Mouse (Mus musculus): Measurements from ENCODE around the gene Cfap54.

Cfap54 gene

DNA sequence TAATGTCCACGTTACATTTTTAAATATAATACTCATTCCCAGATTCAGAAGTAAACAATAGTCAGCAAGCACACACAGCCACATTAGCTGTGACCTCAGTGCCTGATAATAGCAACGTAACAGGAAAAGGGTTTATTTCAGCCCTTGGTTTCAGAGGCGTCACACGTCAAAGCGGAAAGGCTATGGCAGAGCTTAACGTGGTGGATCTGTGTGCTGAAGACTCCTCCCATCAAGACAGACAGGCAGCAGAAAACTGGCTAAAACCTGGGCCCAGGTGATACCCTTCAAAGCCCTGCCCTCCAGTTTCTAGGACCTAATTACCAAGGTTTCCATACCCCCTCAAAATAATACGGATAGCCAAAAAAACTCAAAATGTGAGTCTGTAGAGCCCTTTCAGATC, 16.0 kb upstream of the Cfap54 start:
- no peak for DNase-seq (ENCODE audit: low spot score in 2 of 2)

DNA sequence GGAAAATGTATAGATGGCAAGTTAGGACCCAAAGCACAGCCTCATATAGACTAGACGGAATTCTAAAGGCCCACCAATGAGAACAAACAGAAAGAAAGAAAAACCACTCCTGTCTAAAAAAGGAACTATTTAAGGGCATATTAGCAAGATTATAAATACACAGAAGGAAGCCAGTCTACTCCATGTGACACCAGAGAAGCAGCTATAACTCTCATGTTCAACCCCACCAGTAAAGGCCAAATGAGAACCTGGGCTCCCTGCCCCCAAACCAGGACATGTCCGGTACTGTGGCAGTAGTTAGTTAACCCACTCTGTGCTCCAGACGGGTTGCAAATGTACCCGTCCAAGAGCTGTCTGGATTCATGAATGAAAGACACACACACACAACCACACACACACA, 14.4 kb upstream of the Cfap54 start:
- DNase-seq (ENCODE audit: low spot score in 2 of 2) = no peak

DNA sequence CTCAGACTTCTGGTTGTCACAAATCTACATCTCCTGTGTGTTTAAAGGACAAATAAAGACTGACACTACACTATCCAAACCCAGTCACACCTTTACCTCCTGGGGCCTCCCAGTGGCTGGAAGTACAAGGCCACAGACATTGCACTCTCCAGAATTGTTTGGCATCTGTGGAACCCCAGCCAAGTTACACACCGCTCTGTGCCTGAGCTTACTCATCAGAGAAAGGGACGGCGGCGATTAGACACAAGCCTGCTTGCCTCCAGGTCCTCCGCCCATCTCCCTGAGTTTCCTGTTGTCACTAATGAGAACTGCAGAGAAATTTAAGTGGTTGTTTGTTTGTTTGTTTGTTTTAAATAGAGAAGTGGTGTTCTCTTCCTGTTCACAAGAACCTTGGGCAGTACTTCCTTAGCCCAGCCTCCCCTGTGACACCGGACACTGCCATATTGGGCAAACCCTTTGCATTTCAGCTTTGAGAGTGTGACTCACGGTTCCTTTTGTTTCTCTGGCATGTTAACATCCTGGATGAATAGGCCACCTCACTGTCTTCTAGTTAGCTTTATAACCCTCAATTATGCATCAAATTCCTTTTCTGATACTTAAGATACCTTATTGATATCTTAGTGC, 13.7 kb upstream of the Cfap54 start:
- DNase-seq (ENCODE audit: low spot score in 2 of 2) = no peak

DNA sequence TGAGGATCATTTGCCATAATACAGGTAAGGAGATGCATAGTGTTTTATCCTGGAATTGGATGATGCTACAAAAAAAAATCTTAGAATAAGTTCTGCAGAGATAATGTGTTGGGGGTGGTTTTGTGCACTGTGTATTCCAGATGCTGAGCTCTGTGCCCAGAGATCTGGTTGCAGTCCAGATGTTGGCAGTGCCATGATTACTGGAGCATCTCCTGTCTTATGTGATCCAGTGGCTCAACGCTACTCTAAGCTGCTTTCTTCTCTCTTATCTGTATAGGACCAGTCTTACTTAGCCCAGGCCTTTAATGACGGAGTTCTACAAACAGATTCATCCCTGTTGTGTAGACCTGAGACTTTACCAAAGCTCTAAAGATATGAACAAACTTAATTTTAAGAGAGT, 10.5 kb upstream of the Cfap54 start:
- DNase-seq (ENCODE audit: low spot score in 2 of 2) = no peak

DNA sequence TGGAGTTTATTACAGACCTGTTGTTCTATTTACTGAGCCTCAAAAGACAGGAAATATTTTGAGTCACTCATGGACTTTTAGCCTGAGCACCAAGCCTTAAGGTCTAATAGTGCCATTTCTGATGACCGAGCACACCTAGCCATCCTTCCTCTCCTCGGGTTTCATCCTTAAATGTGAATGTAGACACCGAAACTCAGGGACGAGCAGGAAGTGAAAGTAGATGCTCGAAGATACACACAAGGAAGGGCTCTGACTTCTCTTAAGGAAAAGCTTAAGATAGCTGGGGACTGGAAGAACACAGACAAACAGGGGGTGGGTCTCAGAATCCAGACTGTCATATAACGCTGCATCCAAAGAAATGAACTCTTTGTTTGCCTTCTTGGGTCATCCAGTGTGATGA, 8.8 kb upstream of the Cfap54 start:
- DNase-seq (ENCODE audit: low spot score in 2 of 2) = no peak

DNA sequence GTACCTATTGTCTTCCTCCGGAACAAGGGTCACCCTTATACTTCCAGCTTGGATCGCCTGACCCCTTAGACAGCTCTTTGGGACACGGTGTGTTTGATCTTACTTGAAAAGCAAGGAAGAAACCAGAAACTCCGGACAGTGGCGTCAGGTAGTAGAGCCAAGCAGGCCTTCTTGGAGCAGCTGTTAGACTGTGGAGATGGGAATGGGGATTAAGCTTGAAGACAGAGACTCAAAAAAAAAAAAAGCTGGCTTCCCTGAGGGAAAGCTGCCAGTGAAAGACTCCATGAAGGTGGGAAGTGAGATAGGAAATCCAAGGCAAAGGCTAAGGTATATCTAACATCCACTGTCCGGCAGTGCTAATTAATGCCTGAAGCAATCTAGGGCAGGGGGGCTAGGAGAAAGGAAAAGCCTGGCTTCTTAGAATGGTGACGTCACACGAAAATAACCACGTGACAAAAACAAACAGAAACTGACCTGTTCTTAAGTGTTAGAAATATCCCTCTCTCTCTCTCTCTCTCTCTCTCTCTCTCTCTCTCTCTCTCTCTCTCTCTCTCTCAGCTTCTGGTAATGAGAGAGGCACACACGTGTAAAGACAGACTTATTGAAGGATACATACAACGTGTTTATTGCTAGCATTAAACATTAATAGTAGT, 7.1 kb upstream of the Cfap54 start:
- DNase-seq (ENCODE audit: low spot score in 2 of 2) = no peak

DNA sequence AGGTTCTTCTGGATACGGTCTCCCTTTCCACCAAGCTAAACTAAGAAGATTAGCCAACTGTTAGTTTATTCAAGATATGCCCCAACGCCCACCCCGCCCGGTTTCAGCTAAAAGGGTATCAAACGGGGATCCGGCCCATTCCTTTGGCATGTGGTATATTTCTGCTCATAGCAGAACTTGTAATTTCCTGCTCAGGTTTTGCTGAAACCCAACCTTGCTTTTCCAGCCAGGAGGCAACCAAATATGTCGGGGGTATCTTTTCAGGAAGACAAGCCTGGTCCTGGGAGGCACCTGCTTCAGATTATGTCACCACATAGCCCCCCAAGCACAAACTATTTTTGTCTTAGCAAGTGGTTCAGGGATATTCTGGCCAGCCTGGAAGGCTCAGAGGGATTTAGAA, 6.1 kb upstream of the Cfap54 start:
- no peak for DNase-seq (ENCODE audit: low spot score in 2 of 2)

DNA sequence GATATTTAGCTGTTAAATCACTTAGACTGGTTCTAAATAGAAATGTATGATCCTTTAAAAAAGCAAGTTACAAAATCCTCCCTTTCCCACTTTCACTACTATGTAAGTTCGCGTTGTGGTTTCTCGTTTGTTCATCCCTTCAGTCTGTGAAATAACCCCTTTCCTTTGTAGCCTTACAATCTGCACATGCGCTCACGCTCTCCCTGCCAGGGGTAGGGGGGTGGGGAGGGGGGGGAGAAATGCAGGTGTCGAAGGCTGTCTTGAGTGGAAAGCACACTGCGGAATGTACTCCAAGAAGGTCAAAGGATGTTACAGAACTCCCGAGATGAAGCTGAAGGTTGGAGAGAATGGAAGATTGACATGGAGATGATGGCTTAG, 2.5 kb upstream of the Cfap54 start:
- no peak for DNase-seq (ENCODE audit: low spot score in 2 of 2)

DNA sequence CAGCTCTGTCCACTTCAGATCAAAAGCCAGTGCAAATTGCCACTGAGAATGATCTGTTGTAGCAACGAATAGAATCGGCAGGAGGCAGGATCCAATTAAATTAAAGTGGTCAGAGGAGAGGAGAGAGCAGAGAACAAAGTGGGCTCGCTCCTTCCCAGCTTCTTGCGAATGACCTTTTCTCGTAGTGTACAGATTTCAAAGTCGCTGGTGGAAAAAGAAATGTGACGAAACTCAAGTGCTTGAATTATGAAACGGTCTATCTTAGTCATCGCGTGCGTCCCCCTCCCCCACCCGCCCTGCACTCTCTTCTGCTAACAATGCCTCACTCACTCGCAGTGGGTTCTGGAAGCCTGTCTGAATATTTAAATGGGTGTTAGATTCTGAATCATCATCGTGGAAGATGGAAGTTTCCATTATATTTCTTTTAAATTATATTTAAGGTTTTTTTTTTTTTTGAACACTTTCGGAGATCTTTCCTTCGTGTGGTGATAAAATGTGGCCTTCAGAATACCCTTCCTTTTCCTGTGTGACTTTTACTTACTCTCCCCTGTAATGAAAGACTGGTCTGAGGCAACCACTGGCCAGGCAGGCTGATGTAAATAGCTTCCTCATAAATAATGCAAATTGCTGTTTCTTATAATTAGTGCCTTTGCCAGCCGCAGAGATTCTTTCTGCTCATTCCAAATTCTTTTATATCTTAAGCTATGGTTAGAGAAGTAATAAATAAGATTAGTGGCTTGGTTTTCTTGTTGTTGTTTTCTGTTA, 2.0 kb upstream of the Cfap54 start:
- DNase-seq (ENCODE audit: low spot score in 2 of 2) = peak; percentile 24 to 50

DNA sequence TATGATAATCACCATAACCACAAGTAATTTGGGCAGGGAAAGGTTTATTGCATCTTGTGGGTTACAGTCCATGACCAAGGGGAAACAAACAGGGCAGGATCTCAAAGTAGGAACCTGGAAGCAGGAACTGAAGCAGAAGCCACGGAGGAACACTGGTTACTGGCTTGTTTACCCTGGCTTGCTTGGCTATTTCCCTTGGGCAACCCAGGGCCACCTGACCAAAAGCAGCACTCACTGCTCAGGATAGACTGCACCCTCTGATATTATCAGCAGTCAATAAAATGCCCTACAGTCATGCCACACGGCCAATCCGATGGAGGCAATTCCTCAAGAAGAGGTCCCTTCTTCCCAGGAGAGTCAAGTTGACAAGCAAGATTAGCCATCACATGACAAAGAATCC, 1.9 kb downstream of the Cfap54 start:
- no peak for DNase-seq (ENCODE audit: low spot score in 2 of 2)

DNA sequence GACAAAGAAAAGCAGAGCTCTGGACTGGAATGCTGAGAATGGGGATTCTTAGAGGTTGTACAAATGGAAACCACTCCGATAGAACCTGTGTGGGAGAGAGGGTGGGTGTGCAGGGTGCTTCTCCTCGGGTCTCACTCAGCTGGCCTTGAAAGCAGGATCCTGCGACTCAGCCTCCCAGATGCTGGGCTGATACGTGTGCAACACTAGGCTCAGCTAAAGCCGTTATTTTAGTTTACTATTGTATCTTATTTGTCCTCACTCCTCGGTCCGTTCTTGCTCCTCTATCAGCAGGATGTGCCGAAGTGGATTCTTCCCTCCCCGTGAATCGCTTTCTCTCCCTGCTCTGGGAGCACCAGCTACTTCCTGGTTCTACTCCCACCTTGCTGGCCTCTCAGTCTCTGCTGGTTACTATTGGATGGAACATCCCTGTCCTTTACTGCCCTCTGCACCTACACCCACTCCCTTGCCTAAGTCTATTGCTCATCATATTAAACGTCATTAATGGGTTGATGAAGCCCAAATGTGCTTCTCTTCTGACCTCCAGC, 3.4 kb downstream of the Cfap54 start:
- no peak for DNase-seq (ENCODE audit: low spot score in 2 of 2)

DNA sequence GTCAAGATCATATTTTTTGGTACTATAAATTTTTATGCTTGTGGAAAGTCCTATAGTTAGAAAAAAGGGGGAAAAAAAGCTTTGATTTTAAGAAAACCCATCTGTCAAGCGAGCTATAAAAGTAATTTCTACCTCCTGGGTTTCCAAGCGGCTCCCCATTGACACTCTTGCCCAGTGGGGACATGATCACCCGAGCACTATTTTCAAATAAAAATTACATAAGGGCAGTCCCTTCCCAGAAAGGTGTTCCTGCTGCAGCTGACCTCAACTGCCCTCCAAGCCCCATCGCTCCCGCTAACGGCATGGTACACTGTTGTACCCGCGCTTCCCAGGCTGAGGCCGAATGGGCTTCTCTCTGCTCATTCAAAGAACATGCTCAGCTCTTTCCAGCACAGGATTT, 5.0 kb downstream of the Cfap54 start:
- DNase-seq (ENCODE audit: low spot score in 2 of 2) = no peak

DNA sequence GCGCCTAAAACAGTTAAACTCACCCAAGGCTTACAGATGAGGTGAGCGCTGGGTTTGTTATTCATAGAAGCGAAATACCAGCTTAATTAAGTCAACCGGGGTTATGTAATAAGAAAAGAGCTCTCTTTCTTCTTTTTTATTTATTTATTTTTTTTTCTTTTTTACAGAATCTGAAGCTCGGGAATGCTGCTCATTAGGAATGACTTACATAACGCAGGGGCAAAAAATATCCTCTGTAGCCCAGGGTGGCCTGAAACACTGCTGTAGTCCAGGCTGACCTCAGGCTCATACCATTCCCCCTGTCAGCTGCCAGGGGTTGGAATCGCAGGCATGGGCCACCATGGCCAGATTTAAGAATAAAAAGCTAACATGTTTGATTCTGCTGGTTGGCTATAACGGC, 5.6 kb downstream of the Cfap54 start:
- no peak for DNase-seq (ENCODE audit: low spot score in 2 of 2)

DNA sequence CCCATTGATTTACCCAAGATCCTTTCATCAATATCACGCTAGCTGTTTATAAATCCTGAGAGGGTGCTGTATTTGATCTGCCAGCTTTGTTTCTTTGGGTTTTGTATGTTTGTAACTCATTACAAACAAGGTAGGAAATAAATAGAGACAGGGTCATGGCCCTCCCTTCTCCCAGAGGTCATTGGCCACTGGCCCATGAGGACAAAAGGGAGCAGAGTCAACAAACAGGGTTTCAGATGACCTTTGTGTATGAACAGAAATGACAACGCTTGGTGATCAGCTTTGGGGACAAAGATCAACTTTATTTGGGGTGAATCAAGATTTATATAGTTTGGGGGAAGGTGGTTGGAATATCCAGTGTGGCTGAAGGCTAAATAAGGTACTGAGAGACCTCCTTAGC, 8.6 kb downstream of the Cfap54 start:
- DNase-seq (ENCODE audit: low spot score in 2 of 2) = no peak

DNA sequence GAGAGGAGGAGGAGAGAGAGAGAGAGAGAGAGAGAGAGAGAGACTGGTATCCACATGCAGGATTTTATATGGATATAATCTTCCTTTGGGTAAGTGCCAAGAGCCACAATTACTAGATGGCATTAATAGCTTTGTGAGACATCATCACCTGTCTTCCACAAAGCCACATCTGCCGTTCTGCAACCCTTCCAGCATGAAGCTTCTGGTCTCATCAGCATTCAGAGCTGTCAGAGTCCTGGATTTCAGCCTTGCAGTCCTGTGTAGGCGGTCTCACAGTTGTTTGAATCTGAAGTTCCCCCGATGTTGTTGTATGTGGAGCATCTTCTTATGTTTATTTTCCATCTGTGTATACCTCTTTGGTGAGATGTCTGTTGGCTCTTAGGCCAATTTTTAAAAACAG, 9.7 kb downstream of the Cfap54 start:
- peak; percentile 62 to 68 for DNase-seq (ENCODE audit: low spot score in 2 of 2)

DNA sequence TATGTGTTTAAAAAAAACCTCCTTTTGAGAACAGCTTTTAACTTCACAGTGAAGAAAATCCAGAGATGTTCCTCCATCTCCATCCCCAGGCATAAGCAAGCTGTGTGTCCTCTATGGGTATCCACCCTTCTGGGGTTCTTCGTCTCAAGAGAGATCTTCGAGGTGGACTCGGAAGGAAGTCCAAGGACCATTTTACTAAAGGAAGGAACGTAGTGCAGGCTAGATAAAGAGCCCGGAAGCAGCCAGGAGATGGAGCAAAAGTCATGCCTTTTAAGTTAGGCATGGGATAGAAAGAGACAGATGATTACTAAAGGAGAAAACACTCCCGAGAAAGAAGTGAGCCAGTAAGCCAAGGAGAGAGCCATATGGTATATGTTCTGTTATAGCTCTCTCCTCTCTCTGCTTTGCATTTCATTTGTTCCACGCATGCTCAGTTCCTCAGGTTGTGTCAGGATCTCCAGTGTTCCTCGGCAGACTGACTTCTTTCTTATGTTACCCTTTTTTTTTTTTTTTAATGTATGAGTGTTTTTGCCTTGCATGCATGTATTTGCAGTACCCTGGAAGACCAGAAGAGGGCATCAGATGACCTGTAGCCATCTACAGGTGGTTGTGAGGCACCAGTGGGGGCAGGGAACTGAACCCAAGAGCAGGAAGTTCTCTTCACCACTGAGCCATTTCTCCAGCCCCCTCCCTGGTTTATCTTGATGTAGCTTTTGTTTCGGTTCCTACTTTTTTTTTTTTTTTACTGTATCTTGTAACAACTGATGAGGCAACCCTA, 11.1 kb downstream of the Cfap54 start:
- peak; percentile 63 to 67 for DNase-seq (ENCODE audit: low spot score in 2 of 2)

DNA sequence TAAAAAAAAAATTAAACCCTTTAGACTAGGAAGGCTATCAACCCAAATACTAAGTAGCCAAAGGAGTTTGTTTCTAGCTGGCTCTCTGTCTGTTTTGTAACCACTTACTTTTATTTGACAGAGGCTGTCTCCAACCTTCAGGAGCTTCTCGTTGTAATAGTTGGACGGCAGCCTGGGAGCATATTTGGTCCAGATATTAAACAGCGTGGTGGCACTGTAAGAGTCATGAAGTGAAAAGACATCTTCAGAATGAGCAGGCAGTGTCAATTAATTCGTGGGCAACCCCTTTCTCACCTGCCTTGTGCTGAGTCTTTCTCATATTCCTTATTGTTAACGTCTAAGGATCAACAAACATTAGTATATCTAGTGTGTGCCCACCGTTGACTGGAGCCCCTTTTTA, 11.7 kb downstream of the Cfap54 start:
- no peak for DNase-seq (ENCODE audit: low spot score in 2 of 2)

DNA sequence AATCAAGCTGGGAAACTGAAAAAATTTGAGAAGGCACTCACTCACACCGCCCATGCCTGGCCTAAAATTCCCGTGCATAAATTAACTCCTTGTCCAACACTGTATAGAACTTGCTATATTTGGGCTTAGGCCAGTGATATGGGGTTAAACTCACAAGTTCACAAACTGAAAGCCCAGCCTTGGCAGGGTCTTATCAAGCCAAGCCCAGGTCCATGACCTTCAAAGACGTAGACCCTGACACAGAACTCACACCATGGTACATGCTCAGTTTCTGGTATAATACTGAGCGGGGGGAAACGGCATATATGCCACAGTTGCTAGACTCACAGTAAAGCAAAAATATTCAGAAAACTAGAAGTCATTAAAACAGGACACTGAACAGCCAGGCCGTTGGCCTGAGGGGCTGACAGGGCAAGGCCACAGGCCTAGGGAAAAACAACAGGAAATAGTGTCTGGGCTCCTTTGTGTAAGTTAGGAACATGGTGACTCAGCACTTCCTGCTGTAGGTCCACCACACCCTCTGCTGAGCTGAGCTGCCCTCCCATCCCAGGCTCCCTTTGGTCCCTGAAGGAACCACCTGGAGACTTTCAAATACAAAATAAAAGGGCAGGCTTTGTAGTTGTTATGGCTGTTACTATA, 12.3 kb downstream of the Cfap54 start:
- DNase-seq (ENCODE audit: low spot score in 2 of 2) = no peak

DNA sequence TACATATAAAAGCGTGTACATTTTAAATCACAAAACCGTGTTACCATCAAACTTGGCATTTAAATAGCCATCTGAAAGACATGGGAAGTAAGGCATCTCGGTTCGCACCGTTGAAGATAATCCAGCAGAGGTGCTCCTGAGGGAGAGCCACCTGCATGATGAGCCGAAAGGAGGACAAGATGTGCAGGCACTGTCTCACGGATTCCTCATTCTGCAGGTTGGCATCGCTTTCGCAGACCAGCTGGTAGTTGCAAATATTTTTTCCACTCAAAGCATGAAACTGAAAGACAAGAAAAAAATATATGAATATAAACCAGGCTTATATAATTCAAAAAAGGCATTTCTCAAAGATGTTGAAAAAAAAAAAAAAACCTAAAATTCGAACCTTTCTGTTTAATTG, 16.4 kb downstream of the Cfap54 start:
- peak; percentile 51 to 64 for DNase-seq (ENCODE audit: low spot score in 2 of 2)

DNA sequence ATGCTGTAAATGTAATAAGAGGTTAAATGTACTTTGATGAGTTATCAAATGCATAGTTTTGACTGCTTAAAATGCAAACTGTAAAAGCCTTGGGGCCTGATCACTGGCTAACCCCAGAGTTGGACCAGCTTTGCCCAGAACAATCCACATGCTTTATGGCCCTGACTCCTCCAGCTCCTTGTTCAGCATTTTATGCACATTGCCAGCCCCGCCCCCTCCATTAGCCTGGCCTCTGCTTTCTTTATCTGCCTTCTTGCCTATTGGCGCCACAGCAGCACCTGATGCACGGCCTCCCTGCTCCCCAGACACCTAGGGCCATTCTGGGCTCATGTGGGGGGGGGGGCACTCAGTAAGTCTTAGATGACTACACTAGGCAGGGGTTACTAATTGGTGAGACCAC, 17.8 kb downstream of the Cfap54 start:
- DNase-seq (ENCODE audit: low spot score in 2 of 2) = no peak

DNA sequence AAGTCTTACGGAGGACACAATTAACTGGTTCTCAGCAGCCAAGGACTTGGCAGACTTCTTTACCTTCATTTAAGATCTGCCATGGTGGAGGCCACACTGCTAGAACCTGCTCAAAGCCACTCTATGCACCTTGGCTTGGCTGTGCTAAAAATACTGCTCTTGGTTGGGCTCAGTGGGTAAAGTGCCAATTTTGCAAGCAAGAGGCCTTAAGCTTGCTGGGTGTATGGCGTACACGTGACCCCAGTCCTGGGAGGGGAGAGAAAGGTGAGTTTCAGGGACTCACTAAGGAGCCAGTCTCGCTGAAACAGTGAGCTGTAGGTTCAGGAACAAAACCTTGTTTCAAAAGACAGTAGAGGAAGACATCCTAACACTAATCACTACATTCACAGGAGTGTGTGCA, 19.0 kb downstream of the Cfap54 start:
- DNase-seq (ENCODE audit: low spot score in 2 of 2) = no peak

DNA sequence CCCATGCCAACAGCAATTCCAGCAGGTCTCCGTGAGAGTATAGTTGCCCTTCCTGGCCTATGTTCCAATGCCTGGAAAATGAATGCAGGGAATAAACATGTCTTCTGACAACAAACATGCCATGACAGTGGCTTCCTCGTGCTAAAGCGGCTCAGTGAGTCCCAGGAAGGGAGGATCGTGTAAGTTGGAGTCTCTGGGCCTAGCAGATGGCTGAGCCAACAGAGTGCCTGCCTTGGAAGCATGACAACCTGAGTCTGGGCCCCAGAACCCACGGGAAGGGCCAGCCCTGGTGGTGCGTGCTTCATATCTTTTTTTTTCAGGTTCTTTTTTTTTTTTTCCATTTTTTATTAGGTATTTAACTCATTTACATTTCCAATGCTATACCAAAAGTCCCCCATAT, 27.6 kb downstream of the Cfap54 start:
- no peak for DNase-seq (ENCODE audit: low spot score in 2 of 2)

Measured in right cerebral cortex, adult 2 months (tissue).